Mouse (Mus musculus) macrophage (primary cell): ENCODE measurements around the gene Zfp418. TPM values are rescaled to one million over a fixed set of nuclear protein-coding genes. Genes with fewer than 3 reads are reported as not detected.
"Not testable (repeated sequence)": the region's sequence is repeated elsewhere in the genome, so short reads cannot be mapped to it uniquely, and the experiment has no call there.

Source experiments
- H3K27ac ChIP-seq: fragments of 350-480 bp; formaldehyde crosslinking; 2 replicates; pipeline ENCODE4 v1.9.0; 2021
- H3K36me3 ChIP-seq: fragments of 350-480 bp; formaldehyde crosslinking; 2 replicates; pipeline ENCODE4 v1.9.0; 2021; ENCODE audit errors: inconsistent target
- H3K4me3 ChIP-seq: fragments of 350-480 bp; formaldehyde crosslinking; 2 replicates; pipeline ENCODE4 v1.9.0; 2021; ENCODE audit errors: inconsistent target
- H3K79me2 ChIP-seq: fragments of 350-480 bp; formaldehyde crosslinking; 2 replicates; pipeline ENCODE4 v1.9.0; 2021; ENCODE audit errors: inconsistent target
- WGBS: methylation state at CpG from one replicate; pipeline ENCODE4 v1.1.7; 2026; ENCODE audit warnings: inconsistent platforms; ENCODE audit not compliant: missing documents; 5-methylcytosine and 5-hydroxymethylcytosine counted together
- polyA plus RNA-seq: library from polyadenylated mRNA; stranded (reverse); fragments of 250-400 nt; gene quantifications from 3 replicates; pipeline ENCODE4 v1.2.4, GENCODE M21; 2018; ENCODE audit warnings: inconsistent platforms
- total RNA-seq, 78 experiments: library from RNA; depleted of rRNA; stranded (reverse); fragments of 250-400 nt; gene quantifications; 1 replicate in 9 of 78; 2 replicates in 24 of 78; 3 replicates in 43 of 78; 4 replicates in 2 of 78; pipeline ENCODE4 v1.2.4; 2018; ENCODE audit warnings: inconsistent platforms in 56 of 78

Gene Zfp418
- 10 to 100 TPM in 1 of 26 experiments, 1 to 10 TPM in 20, under 1 TPM in 5; 0.58 to 10.9 (median 3.0) TPM for total RNA-seq (2018; cell fraction: chromatin; rRNA removed)
- 1 to 10 TPM in 15 of 26 experiments, under 1 TPM in 11; 0.19 to 2.5 (median 1.5) TPM for total RNA-seq (2018; cell fraction: cytosol; rRNA removed)
- total RNA-seq (2018; cell fraction: nucleus; rRNA removed): 1 to 10 TPM in 18 of 26 experiments, under 1 TPM in 6, not detected in 2; 0.44 to 7.9 (median 1.7) TPM
- polyA plus RNA-seq: 1.4 to 3.5 TPM (median 1.5 TPM) in 3 replicates

DNA sequence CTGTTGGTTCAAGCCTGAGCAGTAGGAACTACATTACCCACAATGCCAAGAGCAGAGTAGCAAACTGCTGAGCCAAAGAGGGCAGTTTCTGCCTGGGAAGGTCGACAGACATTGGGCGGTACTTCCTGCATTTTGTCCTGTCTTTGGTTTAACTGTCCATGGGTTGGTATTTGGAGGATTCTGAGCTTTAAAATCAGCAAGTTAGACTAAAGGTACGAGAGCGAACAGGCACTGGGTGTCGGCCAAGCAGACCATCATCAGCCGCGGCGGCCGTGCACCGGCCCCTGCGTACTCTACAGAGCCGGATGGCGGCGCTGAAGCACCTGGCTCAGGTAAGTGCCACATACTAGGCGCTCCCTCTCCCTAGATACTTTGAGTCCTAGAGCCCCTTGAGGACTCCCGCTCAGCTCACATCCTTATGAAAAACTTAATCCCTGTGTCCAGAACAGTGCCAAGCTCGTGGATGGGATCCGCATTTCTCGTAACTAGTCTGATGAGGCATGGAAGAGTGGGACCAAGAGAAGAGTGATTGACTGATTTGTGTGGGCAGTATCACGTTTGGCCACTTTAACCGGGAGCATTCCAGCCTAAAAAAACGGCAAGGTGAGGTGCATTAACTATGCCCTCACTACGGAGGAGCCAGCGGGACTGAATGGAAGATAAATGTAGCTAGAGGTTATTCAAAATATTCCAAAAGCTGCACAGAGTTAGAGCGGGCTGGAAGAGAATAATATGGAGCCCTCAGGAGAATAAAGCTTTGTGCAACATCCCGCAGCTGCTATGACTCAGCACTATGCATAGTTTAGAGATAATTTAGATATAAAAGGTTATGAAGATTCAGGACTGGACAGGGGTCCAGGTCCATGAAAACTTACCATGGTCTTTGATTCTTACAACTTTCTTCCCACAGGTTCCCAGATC is at the start of gene Zfp418:
Gene Zfp418 (plus strand): TSS at position 104 of the 921 bp plus-strand sequence.
- Histone ChIP-seq H3K36me3 (no peaks in the 10 kb centered on the region), H3K79me2 (no peaks in the 10 kb centered on the region), H3K27ac (no peak within 1 kb of the TSS; the same call in 1 of the 2 replicates), H3K4me3 (peak within 1 kb of the TSS; percentile 94)
- WGBS: 4% methylated on average over 25 of the region's 26 CpGs

DNA sequence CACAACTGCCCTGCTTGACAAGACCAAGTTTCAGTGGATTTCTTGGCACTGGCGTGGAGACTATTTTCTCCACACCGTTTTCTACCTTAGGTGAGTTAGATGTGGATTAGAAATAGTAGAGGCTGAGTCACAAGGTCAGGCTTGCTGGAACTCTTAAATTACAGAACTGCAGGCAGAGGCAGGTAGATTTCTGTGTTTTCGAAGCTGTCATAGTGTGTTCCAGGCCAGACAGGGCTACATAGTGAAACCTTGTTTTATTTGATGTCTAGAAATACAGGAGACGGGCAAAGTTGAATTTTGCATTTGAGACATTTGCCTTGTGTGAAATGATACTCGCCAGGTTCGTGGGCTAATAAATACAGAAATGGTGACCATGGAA is 49.5 kb upstream of the Zfp418 start:
- H3K4me3 ChIP-seq: peak overlapping the region; percentile 89
- H3K36me3 ChIP-seq: peaks cover 26% of the 10 kb centered on the region
- 58% methylated on average over 6 of the region's 6 CpGs for WGBS

DNA sequence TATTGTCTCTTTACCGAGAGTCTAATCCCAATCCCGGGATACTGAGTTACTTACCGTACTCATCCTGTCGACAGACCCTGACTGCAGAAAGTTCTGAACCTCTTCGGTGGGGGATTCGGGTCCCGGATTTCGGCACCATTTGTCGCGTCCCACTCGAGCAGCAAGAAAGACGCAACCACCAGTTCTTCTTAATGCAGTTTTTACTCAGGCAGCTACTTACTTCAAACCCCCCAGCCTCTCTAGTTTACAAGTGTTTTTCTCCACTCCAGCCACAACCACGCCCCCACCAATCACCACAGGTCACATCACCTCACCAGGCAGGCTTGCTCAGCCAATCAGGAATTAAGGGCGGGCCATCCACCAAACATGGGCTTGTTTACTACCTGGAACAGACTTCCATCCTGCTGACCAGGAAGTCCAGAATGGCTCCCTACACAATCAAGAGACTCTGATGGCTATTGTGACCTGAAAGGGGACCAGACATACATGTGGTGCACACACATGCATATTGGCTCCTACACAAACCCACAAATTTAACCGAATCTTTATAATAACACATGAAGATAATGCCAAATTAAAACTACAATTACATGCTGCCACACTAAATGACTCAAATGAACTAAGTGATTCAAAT is 40.5 kb upstream of the Zfp418 start:
- not testable (repeated sequence) for H3K4me3 ChIP-seq, H3K36me3 ChIP-seq, H3K79me2 ChIP-seq, H3K27ac ChIP-seq
- WGBS: 95% methylated on average over 14 of the region's 15 CpGs

More for the DNA sequence above, 49.5 kb upstream of the Zfp418 start:
- peaks cover 15% of the 10 kb centered on the region for H3K79me2 ChIP-seq
- no peak overlapping the region for H3K27ac ChIP-seq

DNA sequence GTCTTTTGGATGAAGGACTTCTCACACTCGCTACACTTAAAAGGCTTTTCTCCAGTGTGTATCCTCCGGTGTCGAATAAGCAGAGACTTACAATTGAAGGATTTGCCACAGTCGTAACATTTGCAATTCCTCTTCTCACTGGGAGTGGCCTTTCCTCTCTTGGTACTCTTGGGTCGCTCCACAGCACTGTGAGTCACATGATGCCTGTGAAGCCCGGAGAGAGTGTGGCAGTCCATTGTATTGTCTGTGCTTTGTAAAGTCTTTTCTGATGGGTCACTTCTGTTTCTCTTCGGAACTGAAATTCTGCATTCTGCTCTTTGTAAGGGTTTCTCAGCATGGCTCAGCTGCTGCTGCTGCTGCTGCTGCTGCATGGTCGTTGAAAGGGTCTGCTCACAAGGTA is 38.4 kb upstream of the Zfp418 start:
- Histone ChIP-seq H3K79me2 (no peaks in the 10 kb centered on the region), H3K36me3 (no peaks in the 10 kb centered on the region), H3K4me3 (no peak overlapping the region), H3K27ac (no peak overlapping the region)
- 92% methylated on average over 8 of the region's 8 CpGs for WGBS

DNA sequence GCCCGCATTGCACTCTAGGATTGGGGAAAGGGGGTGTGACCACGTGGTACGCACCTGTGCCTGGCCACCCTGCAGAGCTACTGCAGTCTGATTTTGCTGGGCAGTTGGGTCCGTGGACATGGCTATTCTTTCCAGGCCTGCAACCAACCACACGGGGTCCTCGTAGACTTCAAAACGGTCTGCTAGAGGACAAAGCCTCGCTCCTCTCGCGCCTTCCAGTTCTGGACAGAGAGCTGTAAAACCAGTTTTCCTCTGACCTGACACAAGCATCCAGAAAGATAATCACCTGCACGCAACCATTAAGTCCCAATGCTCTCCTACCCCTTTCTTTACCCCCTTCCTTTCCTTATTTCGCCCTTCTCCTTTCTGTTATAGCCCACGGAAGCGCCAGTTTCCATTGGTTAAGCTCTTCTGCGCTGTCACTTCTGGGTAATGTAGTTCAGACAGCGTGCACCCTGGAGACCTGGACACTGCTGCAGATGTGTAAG is 34.7 kb upstream of the Zfp418 start, which contains the start of gene Zfp773:
Gene Zfp773 (minus strand): TSS at position 377 of the 488 bp plus-strand sequence.
- H3K36me3 ChIP-seq: no peaks in the 10 kb centered on the region
- peak within 1 kb of the TSS; percentile 43 for H3K4me3 ChIP-seq
- no peak within 1 kb of the TSS for H3K27ac ChIP-seq
- 7% methylated on average over 16 of the region's 16 CpGs for WGBS
- no peaks in the 10 kb centered on the region for H3K79me2 ChIP-seq

DNA sequence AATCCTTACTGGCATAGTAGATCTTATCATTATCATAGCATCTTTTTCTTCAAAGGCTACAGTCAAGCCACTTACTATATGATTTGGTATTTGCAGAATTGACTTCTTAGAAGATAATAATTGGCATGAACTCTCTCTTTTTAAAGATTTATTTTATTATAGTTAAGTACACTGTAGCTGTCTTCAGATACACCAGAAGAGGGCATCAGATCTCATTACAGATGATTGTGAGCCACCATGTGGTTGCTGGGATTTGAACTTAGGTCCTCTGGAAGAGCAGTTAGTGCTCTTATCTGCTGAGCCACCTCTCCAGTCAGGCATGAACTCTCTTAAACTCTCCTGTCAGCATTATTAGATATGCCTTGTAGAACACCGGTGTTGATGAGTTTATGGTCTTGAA is 26.9 kb upstream of the Zfp418 start:
- Histone ChIP-seq H3K79me2 (no peaks in the 10 kb centered on the region), H3K4me3 (no peak overlapping the region), H3K27ac (no peak overlapping the region), H3K36me3 (no peaks in the 10 kb centered on the region)
- WGBS: 81% methylated on average over 1 of the region's 1 CpGs

DNA sequence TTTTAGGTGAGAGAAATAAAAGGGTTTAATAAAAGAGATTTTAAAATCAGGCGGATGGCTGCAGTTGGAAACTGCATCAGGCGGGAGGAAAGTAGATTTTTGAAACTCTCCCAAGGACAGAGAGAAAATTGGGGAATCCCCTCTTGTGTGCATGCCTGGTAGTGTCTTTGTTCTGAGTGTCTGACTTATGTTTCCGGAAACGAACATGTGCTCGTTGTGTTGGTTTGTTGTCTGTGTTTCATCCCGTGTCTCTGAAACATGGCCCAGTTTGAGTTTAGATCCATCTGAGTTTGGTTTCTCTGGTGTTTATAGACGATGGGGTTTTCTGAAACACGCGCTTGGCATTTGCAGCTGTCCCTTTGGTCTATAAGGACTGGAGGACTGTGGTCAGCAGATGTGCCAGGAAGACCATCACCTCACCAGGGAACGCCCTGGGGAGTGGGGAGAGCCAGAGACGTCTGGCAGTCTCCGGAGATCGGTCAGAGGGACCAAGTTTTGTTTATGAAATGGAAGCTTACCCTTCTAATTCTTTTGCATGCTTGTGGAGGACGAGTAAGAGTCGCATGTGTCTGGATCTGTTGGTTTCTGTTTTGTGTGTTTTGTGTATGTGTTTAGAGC is 25.0 kb upstream of the Zfp418 start:
- H3K79me2 ChIP-seq: no peaks in the 10 kb centered on the region
- H3K36me3 ChIP-seq: no peaks in the 10 kb centered on the region
- 96% methylated on average over 15 of the region's 15 CpGs for whole genome bisulfite sequencing
- no peak overlapping the region for H3K4me3 ChIP-seq
- H3K27ac ChIP-seq: no peak overlapping the region

DNA sequence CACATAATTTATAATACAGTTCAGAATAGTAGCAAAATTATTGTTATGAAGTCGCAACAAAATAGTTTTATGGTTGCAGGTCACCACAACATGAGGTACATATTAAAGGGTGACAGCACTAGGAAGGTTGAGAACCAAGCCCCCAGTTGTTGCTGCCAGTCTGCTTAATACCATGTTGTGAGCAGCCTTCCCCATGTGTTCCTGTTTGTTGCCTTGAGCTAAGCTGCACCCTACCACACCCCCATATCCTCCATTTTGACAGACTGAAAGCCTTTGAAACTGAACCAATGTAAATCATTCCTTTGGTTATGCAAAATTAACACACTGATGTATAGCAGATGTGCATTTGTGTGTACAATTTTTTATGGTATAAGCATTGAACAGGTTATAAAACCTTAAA is 14.8 kb downstream of the Zfp418 start:
- peaks cover 11% of the 10 kb centered on the region; the same call in 1 of the 2 replicates for H3K36me3 ChIP-seq
- 100% methylated on average over 1 of the region's 1 CpGs for WGBS

DNA sequence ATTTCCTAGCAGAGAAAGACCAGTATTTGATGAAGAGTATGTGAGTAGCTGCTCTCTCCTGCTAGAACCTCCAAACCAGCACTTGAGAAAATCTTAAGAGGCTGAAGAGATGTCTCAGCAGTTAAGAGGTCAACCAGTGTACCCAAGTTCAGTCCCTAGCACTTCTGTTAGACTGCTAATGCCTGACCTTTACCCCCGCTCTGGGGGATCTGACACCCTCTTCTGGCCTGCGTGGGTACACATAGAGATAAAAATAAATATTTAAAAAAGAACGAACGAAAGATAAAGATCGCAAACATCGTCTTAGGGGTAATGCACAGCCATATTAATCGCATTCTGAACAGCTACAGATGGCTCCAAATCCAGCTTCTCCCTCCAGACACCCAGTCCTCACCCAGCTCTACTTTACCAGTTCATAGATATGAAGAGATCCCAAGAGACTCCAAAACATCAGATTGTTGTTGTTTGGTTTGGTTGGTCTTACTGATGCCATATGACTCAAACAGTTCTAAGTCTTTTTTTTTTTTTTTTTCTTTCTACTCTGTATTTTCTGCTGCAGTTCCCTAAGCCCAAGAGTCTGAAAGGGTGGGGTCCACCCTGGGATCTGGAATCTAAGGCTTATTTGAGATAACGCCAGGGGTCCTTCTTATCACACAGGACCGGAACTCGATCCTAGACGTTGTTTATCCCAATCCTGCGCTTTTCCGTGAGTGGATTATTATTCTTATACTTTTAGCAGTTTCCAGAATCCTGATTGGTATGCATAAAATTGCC is 16.5 kb downstream of the Zfp418 start:
- 42% methylated on average over 13 of the region's 13 CpGs for WGBS
- no peaks in the 10 kb centered on the region for H3K36me3 ChIP-seq
- peak overlapping the region; percentile 31; the same call in 1 of the 2 replicates for H3K4me3 ChIP-seq
- no peak overlapping the region for H3K27ac ChIP-seq
- no peaks in the 10 kb centered on the region for H3K79me2 ChIP-seq

More for the DNA sequence above, 14.8 kb downstream of the Zfp418 start:
- H3K4me3 ChIP-seq: no peak overlapping the region
- no peaks in the 10 kb centered on the region for H3K79me2 ChIP-seq
- H3K27ac ChIP-seq: no peak overlapping the region

DNA sequence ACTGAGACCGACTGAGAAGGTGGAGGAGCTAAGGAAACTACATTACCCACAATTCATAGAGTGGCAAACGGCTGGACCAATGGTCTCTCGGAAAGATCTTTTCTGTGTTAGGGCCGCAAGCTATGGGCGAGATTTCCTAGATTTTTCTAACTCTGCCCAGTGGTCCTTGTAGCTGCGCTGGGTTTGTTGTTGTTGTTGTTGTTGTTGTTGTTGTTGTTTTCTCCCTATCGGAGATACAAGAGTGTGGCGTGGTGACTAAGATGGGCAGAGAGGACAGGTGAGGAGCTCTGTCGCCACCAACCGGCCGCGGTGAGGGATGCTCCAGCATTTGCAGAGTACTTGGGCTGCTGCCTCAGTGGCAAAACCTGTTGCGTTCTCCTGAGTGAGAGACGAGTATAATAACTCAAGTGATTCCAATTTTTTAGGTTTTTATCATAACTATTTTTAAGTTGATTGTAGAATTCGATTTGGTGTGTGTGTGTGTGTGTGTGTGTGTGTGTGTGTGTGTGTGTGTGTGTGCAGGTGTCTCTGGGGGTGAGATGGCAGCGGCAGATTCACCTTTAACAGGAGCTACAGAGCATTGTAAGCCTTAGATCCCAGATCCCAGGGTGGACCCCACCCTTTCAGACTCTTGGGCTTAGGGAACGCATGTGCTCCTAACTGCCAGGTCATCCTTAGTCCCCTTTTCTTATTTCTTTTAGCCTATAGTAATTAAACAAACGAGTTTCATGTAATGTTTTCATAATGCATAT is 17.2 kb downstream of the Zfp418 start:
- H3K4me3 ChIP-seq: peak overlapping the region; percentile 31
- H3K36me3 ChIP-seq: no peaks in the 10 kb centered on the region
- 11% methylated on average over 18 of the region's 18 CpGs for WGBS
- H3K27ac ChIP-seq: no peak overlapping the region
- H3K79me2 ChIP-seq: no peaks in the 10 kb centered on the region

DNA sequence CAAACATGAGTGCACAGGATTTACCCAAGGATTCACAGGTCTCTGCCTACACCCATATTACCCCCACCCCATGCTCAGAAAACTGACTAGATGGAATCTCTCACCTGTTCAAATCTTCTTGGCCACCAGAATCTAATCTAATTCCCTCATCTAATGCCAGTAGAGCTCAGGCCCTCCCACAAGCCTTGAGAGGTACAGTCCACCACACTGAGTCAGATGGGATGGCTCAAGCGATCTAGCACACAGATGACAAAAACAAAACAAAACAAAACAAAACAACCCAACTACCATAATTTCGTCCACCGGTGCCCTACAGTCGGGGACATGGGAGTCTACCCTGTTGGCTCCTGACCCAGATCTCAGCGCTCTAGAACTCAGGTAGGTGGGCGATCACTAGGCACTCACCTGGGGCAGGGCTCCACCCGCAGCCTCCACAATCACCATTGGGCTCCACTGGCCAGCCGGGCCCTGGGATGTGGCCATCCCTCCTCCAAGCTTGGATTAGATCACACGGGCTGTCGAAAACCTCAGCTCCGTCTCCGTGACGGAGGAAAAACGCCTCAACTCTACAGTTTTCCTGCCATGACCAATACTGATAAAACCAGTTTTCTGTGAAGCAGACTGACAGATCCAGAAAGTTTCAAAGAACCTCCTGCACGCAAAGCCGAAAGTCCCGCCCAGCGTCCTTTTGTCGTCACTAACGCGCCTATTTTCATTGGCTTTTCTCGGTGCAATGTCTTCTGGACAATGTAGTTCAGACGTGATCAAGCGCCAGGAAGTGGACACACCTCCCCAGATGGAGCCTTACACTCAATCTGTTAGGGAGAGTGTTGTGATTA is 38.4 kb downstream of the Zfp418 start, which contains the start of gene Zfp772:
Gene Zfp772 (minus strand): TSS at position 686 of the 839 bp plus-strand sequence.
- not testable (repeated sequence) for H3K36me3 ChIP-seq, H3K79me2 ChIP-seq, H3K27ac ChIP-seq
- WGBS: 2% methylated on average over 21 of the region's 24 CpGs
- H3K4me3 ChIP-seq: peak within 1 kb of the TSS; percentile 67
